Mouse (Mus musculus) small intestine, adult 2 months (tissue): ENCODE data around the gene Zfyve1.
"Not testable (repeated sequence)": the region's sequence is repeated elsewhere in the genome, so short reads cannot be mapped to it uniquely, and the experiment has no call there.

Experiments
- CTCF ChIP-seq: fragments of 200-500 bp; IDR thresholded peaks from 2 replicates; pipeline ENCODE4 v1.5.1; 2012; ENCODE audit warnings: low read depth, mild to moderate bottlenecking, control low read depth, inconsistent platforms, low read length, moderate library complexity, mixed read lengths; ENCODE audit not compliant: insufficient replicate concordance, insufficient read length; ENCODE audit errors: extremely low read depth
- POLR2A ChIP-seq: fragments of 200-500 bp; IDR thresholded peaks from 2 replicates; pipeline ENCODE4 v1.6.1; 2012; ENCODE audit warnings: low read depth, mild to moderate bottlenecking, control low read depth, inconsistent platforms, low read length, moderate library complexity

- not testable (repeated sequence) for TF ChIP-seq CTCF, POLR2A
These were observed 9.4 kb upstream of the Zfyve1 start for GRCm38 (mm10) chr12:83606411-83606810.
